Mouse (Mus musculus) kidney, postnatal 4 days (tissue): Measurements from ENCODE around the gene Rnf213.

Source experiments
- DNase-seq, 2 experiments: peaks; one replicate each; pipeline ENCODE4 v3.0.0; 2021; ENCODE audit warnings: mixed read lengths in 2 of 2

Gene Rnf213

DNA sequence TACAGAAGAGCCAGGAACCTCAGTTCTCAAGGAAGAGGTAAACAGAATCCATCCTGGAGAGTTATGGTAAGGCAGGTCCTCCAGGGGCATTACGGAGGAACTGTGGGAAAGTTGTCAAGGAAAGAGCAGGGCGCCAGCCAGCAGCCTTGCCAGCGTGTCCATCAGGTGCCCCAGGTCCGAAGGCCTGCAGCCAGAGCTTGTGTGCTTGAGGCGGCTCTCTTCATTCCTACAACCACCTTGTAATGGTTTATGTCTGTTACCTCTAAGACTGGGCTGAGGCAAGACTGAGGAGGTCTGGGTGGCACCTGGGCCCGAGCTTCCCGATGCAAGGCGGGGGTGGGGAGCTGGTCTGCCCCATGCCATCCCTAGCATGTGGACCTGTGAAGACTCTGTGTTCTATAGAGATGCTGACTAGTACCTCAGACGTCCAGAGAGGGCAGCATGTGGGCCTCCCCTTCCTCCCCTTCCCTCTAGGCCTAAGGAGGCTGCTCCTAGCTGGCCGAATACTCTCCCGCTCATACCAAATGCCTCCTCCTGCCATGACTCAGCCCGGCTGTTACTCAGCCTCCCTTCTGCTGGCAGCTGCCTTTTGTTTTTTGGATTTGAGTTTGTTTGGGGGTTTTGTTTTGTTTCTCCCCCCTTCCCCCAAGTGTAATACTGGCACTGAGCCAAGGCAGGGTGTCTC, 123.9 kb downstream of the Rnf213 start:
- peak; percentile 47 to 59 for DNase-seq

DNA sequence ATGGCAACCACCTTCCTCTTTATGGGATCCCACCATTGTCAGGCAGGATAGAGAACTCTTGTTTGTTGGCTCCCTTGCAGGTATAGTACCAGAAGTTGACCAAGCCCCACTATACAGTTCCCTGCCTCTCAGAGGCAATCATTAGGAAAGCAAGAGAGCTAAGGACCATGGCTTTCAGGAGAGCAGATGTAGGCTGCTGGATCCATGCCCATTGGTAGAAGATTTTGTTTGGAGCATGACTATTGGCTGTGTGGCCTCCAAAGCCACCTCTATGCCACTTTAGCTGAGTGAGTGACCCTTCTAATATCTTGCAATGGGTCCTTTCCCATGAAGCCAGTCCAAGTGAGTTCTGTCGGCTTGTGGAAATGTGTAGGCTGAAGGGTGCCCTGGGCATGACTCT, 126.5 kb downstream of the Rnf213 start:
- no peak for DNase-seq

DNA sequence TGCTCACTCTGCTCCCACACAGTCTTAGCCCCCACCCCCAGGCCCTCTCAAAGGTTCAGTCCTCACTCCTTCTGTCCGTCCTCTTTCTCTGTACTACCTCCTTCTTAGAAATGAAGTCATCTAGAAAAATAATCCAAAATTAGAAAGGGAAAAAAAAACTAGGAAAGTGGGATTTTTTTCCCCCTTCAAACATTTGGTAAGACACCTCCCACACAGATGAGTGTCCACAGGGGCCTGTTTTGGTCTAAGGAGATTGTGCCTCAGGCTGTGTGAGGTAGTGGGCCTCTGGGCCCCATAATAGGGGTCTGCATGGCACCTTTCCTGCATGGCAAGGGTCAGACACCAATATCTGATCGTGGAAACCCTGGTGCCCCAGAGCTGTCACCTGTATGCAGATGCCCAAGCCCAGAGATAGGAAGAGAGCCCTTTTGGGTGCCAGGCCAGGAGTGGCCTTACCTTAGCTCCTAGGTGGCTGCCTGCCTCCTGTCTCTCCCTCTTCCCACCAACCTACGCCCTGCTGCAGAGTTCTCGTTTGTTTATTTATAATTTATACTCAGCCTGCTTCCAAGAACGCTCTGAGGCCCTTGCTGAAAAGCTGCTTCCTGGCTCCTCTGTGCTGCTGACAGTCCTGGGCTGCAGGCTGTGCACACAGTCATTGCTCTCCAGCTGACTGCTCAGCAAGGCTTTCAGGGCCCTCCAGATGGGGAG, 127.3 kb downstream of the Rnf213 start:
- no peak for DNase-seq

DNA sequence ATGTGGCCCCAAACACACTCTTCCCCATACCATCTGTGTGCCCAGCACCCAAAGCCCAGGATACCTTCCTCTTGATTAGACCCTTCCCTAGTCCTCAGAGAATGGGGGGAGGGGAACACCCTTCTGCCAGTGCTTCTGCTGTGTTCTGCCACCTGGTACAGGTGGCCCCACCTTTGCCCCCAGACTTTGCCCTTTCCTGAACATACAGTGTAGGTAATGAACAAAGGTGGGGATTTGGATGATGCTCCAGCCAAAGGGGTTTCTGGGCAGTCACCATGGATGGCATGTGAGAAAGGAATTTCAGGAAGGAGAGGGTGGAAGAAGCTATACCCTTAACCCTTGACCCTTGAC, 127.8 kb downstream of the Rnf213 start:
- no peak for DNase-seq

DNA sequence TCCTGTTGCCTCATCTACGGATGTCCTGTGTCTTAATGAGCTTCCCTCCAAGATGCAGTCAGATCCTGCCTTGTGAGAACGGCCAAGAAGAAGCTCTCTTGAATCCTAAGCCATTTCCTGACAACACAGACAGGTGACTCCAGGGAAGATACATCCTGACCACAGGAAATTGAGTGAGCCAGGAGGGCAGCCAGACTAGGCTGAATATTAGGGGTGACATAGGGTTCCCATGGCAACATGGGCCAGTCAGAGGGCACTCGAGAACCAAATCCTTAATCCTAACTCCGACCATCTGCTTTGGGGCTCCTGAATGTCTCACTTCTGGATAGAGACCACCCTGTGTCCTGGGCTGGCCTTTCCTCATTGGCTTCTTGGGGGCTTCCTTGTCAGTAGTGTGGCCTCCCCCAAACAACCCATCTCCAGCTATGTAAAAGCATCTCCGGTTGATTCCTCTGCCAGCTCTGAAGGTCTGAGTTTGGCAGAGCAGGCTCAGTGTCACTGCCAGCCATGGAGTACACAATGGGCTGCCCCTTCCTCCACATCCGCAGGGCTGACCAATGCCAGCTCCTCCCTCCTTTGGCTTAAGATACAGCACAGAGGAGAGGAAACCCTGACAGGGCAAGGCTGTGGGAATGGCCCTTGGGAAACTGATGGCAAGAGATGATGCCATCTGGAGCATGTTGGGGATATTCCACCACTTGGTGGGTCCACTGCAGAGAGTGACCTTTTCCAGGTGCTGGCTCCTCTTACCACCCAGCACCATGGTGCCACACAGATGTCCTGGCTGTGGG, 129.2 kb downstream of the Rnf213 start:
- no peak for DNase-seq

DNA sequence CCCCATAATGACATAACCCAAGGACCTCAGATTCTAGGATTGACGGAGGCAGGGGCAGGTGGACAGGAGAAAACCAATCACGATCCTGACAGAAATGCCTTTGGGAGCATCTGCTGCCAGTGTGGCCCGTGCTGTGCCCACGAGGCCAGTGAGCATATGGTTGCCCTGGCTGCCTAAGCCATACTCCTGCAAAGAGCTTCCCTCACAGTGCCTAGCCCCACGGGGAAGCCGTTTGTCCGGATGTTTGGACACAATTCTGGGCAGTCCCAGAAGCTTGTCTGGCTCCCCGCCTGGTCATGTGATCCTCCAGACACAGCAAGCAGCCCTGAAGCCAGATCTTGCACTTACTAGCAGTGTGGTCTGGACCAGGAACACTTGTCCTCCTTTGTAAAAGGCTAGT, 129.9 kb downstream of the Rnf213 start:
- no peak for DNase-seq

DNA sequence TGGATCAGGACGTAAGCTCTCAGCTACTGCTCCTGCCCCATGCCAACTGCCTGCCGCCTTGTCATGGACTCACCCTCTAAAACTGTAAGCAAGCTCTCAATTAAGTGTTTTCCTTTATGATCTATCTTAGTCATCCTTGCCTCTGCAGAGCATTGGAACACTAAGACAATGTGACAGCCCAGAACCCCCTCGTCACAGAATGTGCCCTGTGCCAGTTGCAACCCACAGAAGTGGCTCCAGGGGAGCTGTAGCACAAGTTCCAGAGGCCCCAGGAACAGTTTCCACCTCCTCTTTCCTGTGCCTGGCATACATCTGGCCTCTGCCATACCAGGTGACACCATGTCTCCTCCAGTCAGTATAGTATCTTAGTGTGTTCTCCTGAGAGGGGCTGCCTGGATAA, 130.5 kb downstream of the Rnf213 start:
- no peak for DNase-seq

DNA sequence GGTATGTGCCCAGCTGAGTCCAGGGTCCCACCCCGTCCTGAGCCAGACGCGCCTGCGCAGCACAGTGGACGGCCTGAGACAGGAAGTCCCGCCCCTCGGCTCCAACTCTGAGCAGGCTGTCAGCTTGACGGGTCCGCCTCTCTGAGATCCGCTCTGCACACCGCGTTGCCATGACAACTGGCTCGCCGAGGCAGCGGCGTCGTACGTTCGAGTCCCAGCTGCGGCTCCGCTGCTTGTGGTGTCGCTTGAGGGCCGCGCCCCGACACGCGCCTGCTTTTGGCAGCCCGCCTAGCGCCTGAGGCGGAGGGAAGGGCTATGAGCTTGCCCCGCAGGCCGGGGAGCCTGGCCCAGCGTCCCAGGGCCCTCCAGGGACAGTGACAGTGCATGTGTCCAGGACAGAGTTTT, 131.6 kb downstream of the Rnf213 start:
- DNase-seq: peak; percentile 90 to 95

DNA sequence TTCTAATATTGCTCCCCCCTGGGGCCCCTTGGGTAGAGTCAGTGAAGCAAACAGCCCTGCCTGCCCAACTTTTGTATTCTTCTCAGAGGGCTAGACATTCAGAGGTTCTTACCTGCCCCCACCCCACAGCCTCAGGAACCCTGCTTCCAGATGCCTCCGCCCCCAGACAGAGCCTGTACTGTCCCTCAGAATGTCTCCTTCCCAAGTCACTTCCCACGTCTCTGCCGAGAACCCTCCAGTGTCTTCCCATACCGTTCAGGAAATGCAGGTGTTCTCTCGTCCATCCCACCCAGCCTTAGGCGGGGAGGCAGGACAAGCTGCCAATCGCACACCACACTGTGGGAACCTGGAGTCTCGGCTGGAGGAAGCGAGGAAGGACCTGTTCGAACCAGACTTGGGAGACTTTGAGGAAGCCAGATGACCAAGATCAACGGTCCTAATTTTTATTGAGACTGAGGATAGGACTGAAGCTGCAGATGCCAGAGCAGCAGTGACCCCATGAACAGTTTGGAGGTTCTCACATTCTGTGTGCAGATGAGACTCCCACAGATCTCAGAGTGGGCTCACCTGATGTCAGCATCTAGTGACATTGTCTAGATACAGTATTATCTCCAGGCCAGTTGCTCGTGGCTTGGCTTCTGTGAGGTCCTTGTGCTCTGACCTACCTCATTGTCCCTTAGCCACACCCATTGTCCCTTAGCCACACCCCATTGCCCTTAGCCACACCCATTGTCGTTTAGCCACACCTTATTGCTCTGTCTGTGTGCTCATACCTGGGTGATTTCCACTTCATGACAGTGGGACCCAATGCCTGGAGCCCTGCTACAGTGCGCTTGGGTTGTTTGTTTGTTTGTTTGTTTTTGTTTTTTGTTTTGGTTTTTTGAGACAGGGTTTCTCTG, 133.4 kb downstream of the Rnf213 start:
- no peak for DNase-seq

DNA sequence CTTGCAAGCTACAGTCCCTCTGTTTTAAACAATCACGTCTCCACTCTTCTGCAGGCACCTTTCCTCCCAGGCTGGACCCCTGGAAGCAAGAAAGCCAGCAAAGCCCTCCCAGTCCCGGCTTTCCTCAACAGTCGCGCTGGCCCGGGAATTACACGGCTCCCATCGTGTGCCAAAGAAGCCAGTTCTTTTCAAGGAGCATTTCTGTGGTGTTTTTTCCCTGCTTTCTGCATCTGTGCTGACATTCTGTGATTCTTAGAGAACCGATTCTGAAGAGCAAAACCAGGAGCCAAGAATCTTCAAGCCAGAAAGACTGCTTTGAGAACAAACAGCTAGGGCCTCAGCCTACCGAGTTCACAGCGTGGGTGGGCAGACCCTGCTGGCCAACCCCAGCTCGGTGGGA, 136.0 kb downstream of the Rnf213 start:
- no peak for DNase-seq

DNA sequence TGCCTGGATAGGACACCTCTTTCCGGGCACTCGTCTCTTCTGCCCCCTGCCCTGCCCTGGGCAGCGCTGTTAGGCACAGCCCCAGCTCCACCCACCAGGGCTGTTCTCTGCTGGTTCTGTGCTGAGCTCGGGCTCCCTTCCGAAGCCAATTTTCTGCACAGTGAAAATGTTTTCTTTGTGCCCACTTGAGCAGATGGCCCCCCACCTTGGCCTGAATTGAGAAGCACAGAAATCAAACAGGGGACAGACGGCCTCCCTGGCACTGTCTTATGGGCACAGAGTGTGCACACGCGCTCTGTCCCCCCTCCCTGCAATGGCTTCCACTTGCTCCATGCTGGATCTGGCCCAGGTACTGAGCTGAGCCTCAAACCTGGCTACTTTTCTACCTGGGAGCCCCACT, 139.6 kb downstream of the Rnf213 start:
- no peak for DNase-seq

DNA sequence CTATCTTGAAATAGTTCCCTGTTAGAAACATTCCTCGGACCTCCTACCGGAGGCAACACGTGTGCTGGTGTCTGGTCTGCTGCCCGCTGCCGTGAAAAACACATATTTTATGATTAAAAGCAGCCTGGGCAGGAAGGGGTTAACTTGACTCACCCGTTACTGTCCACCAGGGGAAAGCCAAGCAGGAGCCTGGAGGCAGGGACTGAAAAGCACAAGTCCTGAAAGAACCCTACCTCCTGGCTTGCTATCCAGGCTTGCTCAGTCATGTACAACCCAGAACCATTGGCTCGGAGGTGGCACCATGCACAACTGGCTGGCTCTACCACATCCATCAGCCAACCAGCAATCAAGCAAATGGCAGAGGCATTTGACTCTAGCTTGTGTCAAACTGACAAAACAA, 140.8 kb downstream of the Rnf213 start:
- DNase-seq: no peak
